Mouse (Mus musculus) CD4-positive, CD25-positive, alpha-beta regulatory T cell, adult 9 weeks (primary cell): ENCODE data around the gene Pde2a. TPM values are rescaled to one million over a fixed set of nuclear protein-coding genes. Genes with fewer than 3 reads are reported as not detected.

Experiments
- polyA plus RNA-seq: library from polyadenylated mRNA; unstranded; fragments of 100-300 nt; shearing (Covaris generic); gene quantifications from one replicate; pipeline ENCODE4 v1.2.1, GENCODE M21; 2017

The Pde2a gene
- polyA plus RNA-seq, result 17.7 TPM

GRCm38 (mm10) chr7:101421529-101421928 lies at the start of gene Pde2a:
Pde2a (plus strand) TSS chr7:101421691.

GRCm38 (mm10) chr7:101410267-101410936 lies 11.1 kb upstream of the Pde2a start, which contains the start of gene Gm45837:
Gm45837 (plus strand) TSS chr7:101410886.

Other genes with a start within 250 kb of the Pde2a start
- 54.0 TPM for gene Atg16l2, start 119.4 kb upstream of the Pde2a start, polyA plus RNA-seq
- gene Stard10, start 104.6 kb upstream of the Pde2a start, polyA plus RNA-seq, result 8.7 TPM
- gene Arap1, start 73.6 kb upstream of the Pde2a start, polyA plus RNA-seq, result 110 TPM
- gene Gm45837, start 10.8 kb upstream of the Pde2a start, polyA plus RNA-seq, result 82.1 TPM
- 194 TPM for gene Art2b, start 163.9 kb downstream of the Pde2a start, polyA plus RNA-seq
- 26.2 TPM for gene Clpb, start 241.9 kb downstream of the Pde2a start, polyA plus RNA-seq